Mouse (Mus musculus) gastrocnemius, adult 8-10 months (tissue): ENCODE data around the gene Medag. TPM values are rescaled to one million over a fixed set of nuclear protein-coding genes. Genes with fewer than 3 reads are reported as not detected.

Experiments
- total RNA-seq, 4 experiments: library from RNA; stranded (reverse); gene quantifications; 2 replicates each; pipeline ENCODE4 v1.2.4; 2022

Gene Medag
- total RNA-seq, 4 experiments from 2014 or later = 6.8 to 11.4 (median 9.4) TPM

Other genes with a start within 250 kb of the Medag start
- gene Uspl1, start 227.4 kb upstream of the Medag start, total RNA-seq = 10 to 100 TPM; 29.8 to 41.7 (median 32.2) TPM
- gene Hmgb1, start 227.3 kb upstream of the Medag start, total RNA-seq = 100 to 1,000 TPM in 3 of 4 experiments, 10 to 100 TPM in 1; 90.7 to 109 (median 107) TPM
- 1 to 10 TPM; 2.2 to 4.3 (median 2.8) TPM for gene Alox5ap, start 147.0 kb upstream of the Medag start, total RNA-seq
- not detected for gene Tex26, start 27.9 kb downstream of the Medag start, total RNA-seq
- gene Wdr95, start 116.9 kb downstream of the Medag start, total RNA-seq = not detected
- 10 to 100 TPM; 59.5 to 86.1 (median 63.1) TPM for gene Hsph1, start 224.6 kb downstream of the Medag start, total RNA-seq